Mouse (Mus musculus) lung, embryonic 16.5 days (tissue): ENCODE measurements around the gene Kcnq5. TPM values are rescaled to one million over a fixed set of nuclear protein-coding genes. Genes with fewer than 3 reads are reported as not detected.
"Not testable (repeated sequence)": the region's sequence is repeated elsewhere in the genome, so short reads cannot be mapped to it uniquely, and the experiment has no call there.

Source experiments
- ATAC-seq: fragments of 200-750 bp; cut with Nextera tagmentation; 2 replicates; pipeline ENCODE4 v1.8.0; 2017; ENCODE audit warnings: low read depth, mild to moderate bottlenecking, moderate library complexity
- H3K27ac ChIP-seq: fragments of 300-500 bp; sonication (generic); 2 replicates; pipeline ENCODE4 v1.5.1; 2014; ENCODE audit warnings: mild to moderate bottlenecking, control low read depth, low read length
- H3K27me3 ChIP-seq: fragments of 300-500 bp; sonication (generic); 2 replicates; pipeline ENCODE4 v1.6.1; 2014; ENCODE audit warnings: low read depth, low read length, mixed read lengths; ENCODE audit not compliant: control insufficient read depth, insufficient read depth
- H3K36me3 ChIP-seq: fragments of 300-500 bp; sonication (generic); 2 replicates; pipeline ENCODE4 v1.6.1; 2014; ENCODE audit warnings: low read length; ENCODE audit not compliant: control insufficient read depth, insufficient read depth
- H3K4me1 ChIP-seq: fragments of 300-500 bp; sonication (generic); replicated peaks from 2 replicates; pipeline ENCODE4 v1.6.1; 2014; ENCODE audit warnings: low read length, mixed read lengths; ENCODE audit not compliant: control insufficient read depth, insufficient read depth
- H3K4me2 ChIP-seq: fragments of 300-500 bp; sonication (generic); 2 replicates; pipeline ENCODE4 v1.6.1; 2014; ENCODE audit warnings: low read depth, low read length, control low read depth
- H3K4me3 ChIP-seq: fragments of 300-500 bp; sonication (generic); 2 replicates; pipeline ENCODE4 v1.5.1; 2014; ENCODE audit warnings: mild to moderate bottlenecking, low read length, control low read depth
- H3K9ac ChIP-seq: fragments of 300-500 bp; sonication (generic); 2 replicates; pipeline ENCODE4 v1.6.1; 2014; ENCODE audit warnings: low read length, control low read depth
- H3K9me3 ChIP-seq: fragments of 300-500 bp; sonication (generic); 2 replicates; pipeline ENCODE4 v1.6.1; 2016; ENCODE audit warnings: low read length; ENCODE audit not compliant: control insufficient read depth
- WGBS: fragments of 180-500 bp; shearing (Covaris S2); extraction: QIAGEN DNeasy Blood & Tissue Kit; methylation state at CpG from one replicate; pipeline ENCODE4 v1.1.7; 2014; 5-methylcytosine and 5-hydroxymethylcytosine counted together
- polyA plus RNA-seq: library from polyadenylated mRNA; unstranded; fragments of >200 nt; fragmentation: Nextera tagmentation; extraction: Ambion mirVana; gene quantifications from 2 replicates; pipeline ENCODE4 v1.2.1, GENCODE M21; 2015

The Kcnq5 gene
- polyA plus RNA-seq, 1 experiment from 2014 or later = 1.1 TPM

- WGBS = 74% methylated on average over 1 of the region's 1 CpGs
- H3K4me1 ChIP-seq = no peaks in the 10 kb centered on the region
- no peak overlapping the region for H3K4me3 ChIP-seq
- no peak for ATAC-seq
- no peaks in the 10 kb centered on the region for H3K36me3 ChIP-seq
- H3K27ac ChIP-seq = no peak overlapping the region
- H3K27me3 ChIP-seq = no peaks in the 10 kb centered on the region
- no peaks in the 10 kb centered on the region for H3K9me3 ChIP-seq
- H3K9ac ChIP-seq = no peak overlapping the region
- no peak overlapping the region for H3K4me2 ChIP-seq
Observed at GRCm38 (mm10) chr1:21622039-21622438, 339.7 kb downstream of the Kcnq5 start.

- 89% methylated on average over 3 of the region's 3 CpGs for WGBS
- Histone ChIP-seq H3K9me3 (no peaks in the 10 kb centered on the region), H3K4me3 (no peak overlapping the region), H3K4me1 (no peaks in the 10 kb centered on the region), H3K27ac (no peak overlapping the region), H3K36me3 (no peaks in the 10 kb centered on the region), H3K9ac (no peak overlapping the region), H3K27me3 (no peaks in the 10 kb centered on the region), H3K4me2 (no peak overlapping the region)
- no peak for ATAC-seq
Observed at GRCm38 (mm10) chr1:21618712-21619111, 343.0 kb downstream of the Kcnq5 start.

GRCm38 (mm10) chr1:21616666-21617065 is 345.1 kb downstream of the Kcnq5 start:
- no peaks in the 10 kb centered on the region for H3K4me1 ChIP-seq
- no peaks in the 10 kb centered on the region for H3K36me3 ChIP-seq
- ATAC-seq = no peak
- no peak overlapping the region for H3K27ac ChIP-seq
- H3K9me3 ChIP-seq = no peaks in the 10 kb centered on the region
- H3K27me3 ChIP-seq = no peaks in the 10 kb centered on the region
- 66% methylated on average over 4 of the region's 4 CpGs for WGBS
- H3K9ac ChIP-seq = no peak overlapping the region
- H3K4me2 ChIP-seq = no peak overlapping the region
- no peak overlapping the region for H3K4me3 ChIP-seq

- ATAC-seq = no peak
- Histone ChIP-seq H3K9me3 (no peaks in the 10 kb centered on the region), H3K4me3 (no peak overlapping the region), H3K27me3 (no peaks in the 10 kb centered on the region), H3K27ac (no peak overlapping the region), H3K4me1 (no peaks in the 10 kb centered on the region), H3K36me3 (no peaks in the 10 kb centered on the region), H3K9ac (no peak overlapping the region), H3K4me2 (no peak overlapping the region)
- WGBS = 16% methylated on average over 2 of the region's 2 CpGs
Observed at GRCm38 (mm10) chr1:21613933-21614332, 347.8 kb downstream of the Kcnq5 start.

GRCm38 (mm10) chr1:21604003-21604402 is 357.7 kb downstream of the Kcnq5 start:
- 58% methylated on average over 4 of the region's 4 CpGs for WGBS
- H3K4me2 ChIP-seq = no peak overlapping the region
- H3K4me3 ChIP-seq = no peak overlapping the region
- no peaks in the 10 kb centered on the region for H3K4me1 ChIP-seq
- H3K36me3 ChIP-seq = no peaks in the 10 kb centered on the region
- ATAC-seq = no peak
- no peak overlapping the region for H3K27ac ChIP-seq
- no peaks in the 10 kb centered on the region for H3K9me3 ChIP-seq
- no peak overlapping the region for H3K9ac ChIP-seq
- no peaks in the 10 kb centered on the region for H3K27me3 ChIP-seq

GRCm38 (mm10) chr1:21602567-21602966 is 359.2 kb downstream of the Kcnq5 start:
- no peaks in the 10 kb centered on the region for H3K36me3 ChIP-seq
- no peak for ATAC-seq
- H3K27me3 ChIP-seq = no peaks in the 10 kb centered on the region
- no peak overlapping the region for H3K4me3 ChIP-seq
- H3K9me3 ChIP-seq = no peaks in the 10 kb centered on the region
- no peak overlapping the region for H3K4me2 ChIP-seq
- no peak overlapping the region for H3K9ac ChIP-seq
- no peaks in the 10 kb centered on the region for H3K4me1 ChIP-seq
- H3K27ac ChIP-seq = no peak overlapping the region

- Histone ChIP-seq H3K9me3 (no peaks in the 10 kb centered on the region), H3K4me2 (no peak overlapping the region), H3K9ac (no peak overlapping the region), H3K4me1 (no peaks in the 10 kb centered on the region), H3K27me3 (no peaks in the 10 kb centered on the region), H3K4me3 (no peak overlapping the region), H3K27ac (no peak overlapping the region), H3K36me3 (no peaks in the 10 kb centered on the region)
- 68% methylated on average over 4 of the region's 4 CpGs for WGBS
- no peak for ATAC-seq
Observed at GRCm38 (mm10) chr1:21600606-21601005, 361.1 kb downstream of the Kcnq5 start.

GRCm38 (mm10) chr1:21593872-21594271 is 367.9 kb downstream of the Kcnq5 start:
- H3K9me3 ChIP-seq = no peaks in the 10 kb centered on the region
- no peak for ATAC-seq
- no peak overlapping the region for H3K27ac ChIP-seq
- no peak overlapping the region for H3K4me3 ChIP-seq
- no peaks in the 10 kb centered on the region for H3K27me3 ChIP-seq
- H3K4me2 ChIP-seq = no peak overlapping the region
- H3K4me1 ChIP-seq = no peaks in the 10 kb centered on the region
- no peaks in the 10 kb centered on the region for H3K36me3 ChIP-seq
- no peak overlapping the region for H3K9ac ChIP-seq
- WGBS = 46% methylated on average over 4 of the region's 4 CpGs

GRCm38 (mm10) chr1:21567397-21567796 is 394.3 kb downstream of the Kcnq5 start:
- H3K4me2 ChIP-seq, H3K36me3 ChIP-seq, ATAC-seq, H3K27ac ChIP-seq, H3K27me3 ChIP-seq, H3K4me1 ChIP-seq, H3K4me3 ChIP-seq, H3K9me3 ChIP-seq, H3K9ac ChIP-seq: not testable (repeated sequence)
- WGBS = 87% methylated on average over 2 of the region's 2 CpGs

GRCm38 (mm10) chr1:21554630-21555029 is 407.1 kb downstream of the Kcnq5 start:
- no peaks in the 10 kb centered on the region for H3K27me3 ChIP-seq
- H3K36me3 ChIP-seq = no peaks in the 10 kb centered on the region
- 61% methylated on average over 6 of the region's 6 CpGs for WGBS
- no peak for ATAC-seq
- H3K27ac ChIP-seq = no peak overlapping the region
- no peak overlapping the region for H3K4me3 ChIP-seq
- no peak overlapping the region for H3K9ac ChIP-seq
- H3K4me2 ChIP-seq = no peak overlapping the region
- no peaks in the 10 kb centered on the region for H3K4me1 ChIP-seq
- no peaks in the 10 kb centered on the region for H3K9me3 ChIP-seq
